Mouse (Mus musculus) heart, postnatal 0 days (tissue): ENCODE results near the gene Pigu.

Experiments
- CTCF ChIP-seq: IDR thresholded peaks from 2 replicates; pipeline ENCODE4 v1.5.1; 2016; ENCODE audit warnings: antibody characterized with exemption, control low read depth, low read depth
- EP300 ChIP-seq: IDR thresholded peaks from 2 replicates; pipeline ENCODE4 v1.6.1; 2016; ENCODE audit warnings: antibody characterized with exemption, low read depth

- TF ChIP-seq CTCF = no peak
- TF ChIP-seq EP300 = no peak
Observed at GRCm38 (mm10) chr2:155376191-155376590, 19.0 kb upstream of the Pigu start.
